Mouse (Mus musculus) myocyte (in vitro differentiated cells): ENCODE results near the gene Zswim4. TPM values are rescaled to one million over a fixed set of nuclear protein-coding genes. Genes with fewer than 3 reads are reported as not detected.

Source experiments
- H3K27me3 ChIP-seq: one replicate; pipeline ENCODE4 v1.6.1; 2011; ENCODE audit not compliant: control insufficient read depth, insufficient read depth, insufficient read length
- H3K36me3 ChIP-seq: one replicate; pipeline ENCODE4 v1.6.1; 2011; ENCODE audit not compliant: control insufficient read depth, insufficient read depth
- H3K4me2 ChIP-seq: one replicate; pipeline ENCODE4 v1.6.1; 2011; ENCODE audit warnings: low read depth, control low read depth
- H3K4me3 ChIP-seq: one replicate; pipeline ENCODE4 v1.5.1; 2011; ENCODE audit warnings: mild to moderate bottlenecking, control low read depth, moderate library complexity
- H3K79me2 ChIP-seq: one replicate; pipeline ENCODE4 v1.6.1; 2011; ENCODE audit not compliant: control insufficient read depth, insufficient read depth
- H3ac ChIP-seq: one replicate; pipeline ENCODE4 v1.6.1; 2011; ENCODE audit not compliant: control insufficient read depth, insufficient read length
- CEBPB ChIP-seq: IDR thresholded peaks from 2 replicates; pipeline ENCODE4 v1.6.1; 2011; ENCODE audit warnings: mild to moderate bottlenecking, moderate library complexity; ENCODE audit not compliant: poor library complexity, insufficient read depth, severe bottlenecking
- E2F4 ChIP-seq: IDR thresholded peaks from one replicate; pipeline ENCODE4 v1.6.1; 2011; ENCODE audit warnings: mild to moderate bottlenecking, control low read depth, moderate library complexity; ENCODE audit not compliant: insufficient read depth
- MAX ChIP-seq: IDR thresholded peaks from one replicate; pipeline ENCODE4 v1.6.1; 2011; ENCODE audit warnings: low read depth, mild to moderate bottlenecking, control low read depth
- MYOD1 ChIP-seq, 3 experiments: IDR thresholded peaks; one replicate each; pipeline ENCODE4 v1.6.1; 2011; ENCODE audit warnings: control low read depth in 2 of 3, low read depth in 2 of 3, mild to moderate bottlenecking in 2 of 3, moderate library complexity in 1 of 3; ENCODE audit not compliant: insufficient read length in 2 of 3, control insufficient read depth in 1 of 3
- MYOG ChIP-seq, 3 experiments: IDR thresholded peaks; one replicate each; pipeline ENCODE4 v1.6.1; 2011; ENCODE audit warnings: control low read depth in 2 of 3, low read depth in 2 of 3, mild to moderate bottlenecking in 2 of 3; ENCODE audit not compliant: insufficient read length in 2 of 3, control insufficient read depth in 1 of 3, insufficient read depth in 1 of 3
- POLR2A ChIP-seq: IDR thresholded peaks from one replicate; pipeline ENCODE4 v1.6.1; 2011; ENCODE audit warnings: low read depth, mild to moderate bottlenecking, control low read depth, moderate library complexity; ENCODE audit not compliant: insufficient read length
- POLR2AphosphoS2 ChIP-seq: IDR thresholded peaks from one replicate; pipeline ENCODE4 v1.6.1; 2011; ENCODE audit warnings: low read depth, control low read depth; ENCODE audit not compliant: insufficient read length
- REST ChIP-seq: IDR thresholded peaks from one replicate; pipeline ENCODE4 v1.6.1; 2011; ENCODE audit warnings: mild to moderate bottlenecking, control low read depth, moderate library complexity; ENCODE audit not compliant: insufficient read depth, insufficient read length
- SRF ChIP-seq: IDR thresholded peaks from one replicate; pipeline ENCODE4 v1.6.1; 2011; ENCODE audit warnings: low read depth; ENCODE audit not compliant: control insufficient read depth, insufficient read length
- TCF12 ChIP-seq: IDR thresholded peaks from one replicate; pipeline ENCODE4 v1.6.1; 2011; ENCODE audit warnings: mild to moderate bottlenecking, control low read depth; ENCODE audit not compliant: poor library complexity, insufficient read depth, severe bottlenecking
- TCF3 ChIP-seq: IDR thresholded peaks from one replicate; pipeline ENCODE4 v1.6.1; 2011; ENCODE audit warnings: low read depth, control low read depth; ENCODE audit not compliant: insufficient read length
- USF1 ChIP-seq: IDR thresholded peaks from one replicate; pipeline ENCODE4 v1.6.1; 2011; ENCODE audit warnings: low read depth, mild to moderate bottlenecking, control low read depth, moderate library complexity
- polyA plus RNA-seq: library from polyadenylated mRNA; unstranded; fragments of >200 nt; fragmentation: generic; extraction: Trizol; gene quantifications from one replicate; pipeline ENCODE4 v1.2.1, GENCODE M21; 2012; ENCODE audit warnings: missing spikeins

Gene Zswim4
- polyA plus RNA-seq, 1 experiment: 12.7 TPM

- TF ChIP-seq POLR2A: no peak
- no peak for TF ChIP-seq E2F4
- no peak for TF ChIP-seq TCF3
- TF ChIP-seq SRF: no peak
- TF ChIP-seq MYOG (IDR thresholded peaks at IDR 0.05; ENCODE audit: control insufficient read depth in 1 of 3, insufficient read depth in 1 of 3, insufficient read length in 2 of 3, low read depth in 2 of 3): no peak
- no peak for TF ChIP-seq TCF12
- TF ChIP-seq MYOD1 (IDR thresholded peaks at IDR 0.05; ENCODE audit: control insufficient read depth in 1 of 3, insufficient read length in 2 of 3, low read depth in 2 of 3): no peak
- TF ChIP-seq MAX: no peak
- no peak for TF ChIP-seq CEBPB
- no peak for TF ChIP-seq POLR2AphosphoS2
- no peak for TF ChIP-seq USF1
- TF ChIP-seq REST: no peak
- H3K79me2 ChIP-seq: peaks cover 10% of the 10 kb centered on the region
- H3K36me3 ChIP-seq: no peaks in the 10 kb centered on the region
- H3K4me3 ChIP-seq: no peak overlapping the region
- H3ac ChIP-seq: no peak overlapping the region
- H3K27me3 ChIP-seq: no peaks in the 10 kb centered on the region
- no peak overlapping the region for H3K4me2 ChIP-seq
Observed at GRCm38 (mm10) chr8:84273968-84274367, 37.1 kb upstream of the Zswim4 start.

GRCm38 (mm10) chr8:84272302-84272701 lies 35.4 kb upstream of the Zswim4 start:
- TF ChIP-seq CEBPB: no peak
- TF ChIP-seq MYOD1 (IDR thresholded peaks at IDR 0.05; ENCODE audit: control insufficient read depth in 1 of 3, insufficient read length in 2 of 3, low read depth in 2 of 3): no peak
- TF ChIP-seq TCF12: no peak
- no peak for TF ChIP-seq MYOG (IDR thresholded peaks at IDR 0.05; ENCODE audit: control insufficient read depth in 1 of 3, insufficient read depth in 1 of 3, insufficient read length in 2 of 3, low read depth in 2 of 3)
- Histone ChIP-seq H3K79me2 (peaks cover 10% of the 10 kb centered on the region), H3K4me3 (no peak overlapping the region), H3K36me3 (no peaks in the 10 kb centered on the region), H3K4me2 (no peak overlapping the region), H3K27me3 (no peaks in the 10 kb centered on the region), H3ac (no peak overlapping the region)

GRCm38 (mm10) chr8:84269950-84270773 lies 33.3 kb upstream of the Zswim4 start, which contains the start of gene Ccdc130:
TSS of gene Ccdc130 (minus strand) at chr8:84270380.
- TF ChIP-seq MAX: no peak
- peak; percentile 94 for TF ChIP-seq POLR2AphosphoS2
- TF ChIP-seq TCF3: no peak
- TF ChIP-seq CEBPB: no peak
- no peak for TF ChIP-seq REST
- peak; percentile 52 for TF ChIP-seq SRF
- TF ChIP-seq POLR2A: peak; percentile 97
- peak within 1 kb of the TSS; percentile 81 for H3K4me2 ChIP-seq
- peaks cover 10% of the 10 kb centered on the region for H3K79me2 ChIP-seq
- peak within 1 kb of the TSS; percentile 71 for H3ac ChIP-seq
- no peaks in the 10 kb centered on the region for H3K36me3 ChIP-seq
- peak within 1 kb of the TSS; percentile 58 for H3K4me3 ChIP-seq
- no peaks in the 10 kb centered on the region for H3K27me3 ChIP-seq

- H3ac ChIP-seq: no peak overlapping the region
- H3K36me3 ChIP-seq: peaks cover 9% of the 10 kb centered on the region
- H3K79me2 ChIP-seq: no peaks in the 10 kb centered on the region
- no peak overlapping the region for H3K4me3 ChIP-seq
- H3K4me2 ChIP-seq: no peak overlapping the region
- H3K27me3 ChIP-seq: no peaks in the 10 kb centered on the region
- TF ChIP-seq TCF12: no peak
- no peak for TF ChIP-seq TCF3
Observed at GRCm38 (mm10) chr8:84261098-84261497, 24.2 kb upstream of the Zswim4 start.

GRCm38 (mm10) chr8:84256822-84257610 lies 20.2 kb upstream of the Zswim4 start, which contains the start of gene Mri1:
TSS of gene Mri1 (minus strand) at chr8:84257326.
- TF ChIP-seq MAX: no peak
- TF ChIP-seq MYOD1 (IDR thresholded peaks at IDR 0.05; ENCODE audit: control insufficient read depth in 1 of 3, insufficient read length in 2 of 3, low read depth in 2 of 3): peak in 2 of 3 experiments; percentile 78 to 86
- no peak for TF ChIP-seq REST
- TF ChIP-seq CEBPB: no peak
- no peak for TF ChIP-seq USF1
- TF ChIP-seq MYOG (IDR thresholded peaks at IDR 0.05; ENCODE audit: control insufficient read depth in 1 of 3, insufficient read depth in 1 of 3, insufficient read length in 2 of 3, low read depth in 2 of 3): peak; percentile 13 to 87 (median 85)
- TF ChIP-seq TCF3: no peak
- no peak for TF ChIP-seq TCF12
- peak; percentile 99 for TF ChIP-seq POLR2AphosphoS2
- TF ChIP-seq POLR2A: peak; percentile 95
- TF ChIP-seq E2F4: no peak
- peak; percentile 44 for TF ChIP-seq SRF
- Histone ChIP-seq H3K4me2 (peak within 1 kb of the TSS; percentile 97), H3K27me3 (no peaks in the 10 kb centered on the region), H3K36me3 (peaks cover 11% of the 10 kb centered on the region), H3K4me3 (peak within 1 kb of the TSS; percentile 56), H3ac (peak within 1 kb of the TSS; percentile 50), H3K79me2 (no peaks in the 10 kb centered on the region)
